Mouse (Mus musculus) neural tube, embryonic 12.5 days (tissue): ENCODE measurements around the gene H2-Ob. TPM values are rescaled to one million over a fixed set of nuclear protein-coding genes. Genes with fewer than 3 reads are reported as not detected.

Source experiments
- ATAC-seq: fragments of 200-750 bp; cut with Nextera tagmentation; 2 replicates; pipeline ENCODE4 v1.8.0; 2017; ENCODE audit warnings: low read depth, mild to moderate bottlenecking, moderate TSS enrichment, moderate library complexity; ENCODE audit not compliant: low FRiP score
- H3K27ac ChIP-seq: fragments of 300-500 bp; sonication (generic); 2 replicates; pipeline ENCODE4 v1.5.1; 2016
- H3K27me3 ChIP-seq: fragments of 300-500 bp; sonication (generic); replicated peaks from 2 replicates; pipeline ENCODE4 v1.6.1; 2016; ENCODE audit warnings: mild to moderate bottlenecking
- H3K36me3 ChIP-seq: fragments of 300-500 bp; sonication (generic); 2 replicates; pipeline ENCODE4 v1.6.1; 2016; ENCODE audit warnings: mild to moderate bottlenecking
- H3K4me1 ChIP-seq: fragments of 300-500 bp; sonication (generic); 2 replicates; pipeline ENCODE4 v1.6.1; 2016
- H3K4me2 ChIP-seq: fragments of 300-500 bp; sonication (generic); replicated peaks from 2 replicates; pipeline ENCODE4 v1.6.1; 2016; ENCODE audit warnings: mild to moderate bottlenecking
- H3K4me3 ChIP-seq: fragments of 300-500 bp; sonication (generic); 2 replicates; pipeline ENCODE4 v1.5.1; 2016
- H3K9ac ChIP-seq: fragments of 300-500 bp; sonication (generic); 2 replicates; pipeline ENCODE4 v1.6.1; 2016; ENCODE audit warnings: mild to moderate bottlenecking
- H3K9me3 ChIP-seq: fragments of 300-500 bp; sonication (generic); 2 replicates; pipeline ENCODE4 v1.6.1; 2016; ENCODE audit warnings: mild to moderate bottlenecking
- WGBS: fragments of 180-500 bp; shearing (Covaris S2); methylation state at CpG from one replicate; pipeline ENCODE4 v1.1.7; 2016; 5-methylcytosine and 5-hydroxymethylcytosine counted together
- polyA plus RNA-seq: library from polyadenylated mRNA; unstranded; fragments of >200 nt; fragmentation: Nextera tagmentation; extraction: Ambion mirVana; gene quantifications from 2 replicates; pipeline ENCODE4 v1.2.1, GENCODE M21; 2016

Gene H2-Ob
- polyA plus RNA-seq, 1 experiment from 2014 or later = not detected

DNA sequence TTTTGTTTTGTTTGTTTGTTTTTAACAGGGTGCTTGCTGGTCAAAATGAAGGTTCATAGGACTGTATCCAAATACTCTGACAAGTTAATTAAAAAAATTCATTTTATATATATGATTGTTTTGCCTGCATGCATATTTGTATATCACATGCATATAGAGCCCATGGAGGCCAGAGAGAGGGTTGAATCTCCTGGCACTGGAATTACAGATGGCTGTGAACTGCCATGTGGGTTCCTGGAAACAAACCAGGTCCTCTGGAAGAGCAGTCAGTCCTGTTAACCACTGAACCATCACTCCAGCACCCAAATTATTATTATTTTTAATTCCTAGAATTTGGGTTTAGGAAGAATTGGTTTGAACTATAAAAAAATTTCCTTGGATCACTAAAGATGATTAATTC is 56.6 kb downstream of the H2-Ob start:
- H3K9me3 ChIP-seq = no peaks in the 10 kb centered on the region
- no peak overlapping the region for H3K4me3 ChIP-seq
- no peak overlapping the region for H3K4me2 ChIP-seq
- no peaks in the 10 kb centered on the region for H3K27me3 ChIP-seq
- H3K36me3 ChIP-seq = no peaks in the 10 kb centered on the region
- no peak overlapping the region for H3K9ac ChIP-seq
- no peaks in the 10 kb centered on the region; the same call in 1 of the 2 replicates for H3K4me1 ChIP-seq
- H3K27ac ChIP-seq = no peak overlapping the region
- ATAC-seq = no peak

DNA sequence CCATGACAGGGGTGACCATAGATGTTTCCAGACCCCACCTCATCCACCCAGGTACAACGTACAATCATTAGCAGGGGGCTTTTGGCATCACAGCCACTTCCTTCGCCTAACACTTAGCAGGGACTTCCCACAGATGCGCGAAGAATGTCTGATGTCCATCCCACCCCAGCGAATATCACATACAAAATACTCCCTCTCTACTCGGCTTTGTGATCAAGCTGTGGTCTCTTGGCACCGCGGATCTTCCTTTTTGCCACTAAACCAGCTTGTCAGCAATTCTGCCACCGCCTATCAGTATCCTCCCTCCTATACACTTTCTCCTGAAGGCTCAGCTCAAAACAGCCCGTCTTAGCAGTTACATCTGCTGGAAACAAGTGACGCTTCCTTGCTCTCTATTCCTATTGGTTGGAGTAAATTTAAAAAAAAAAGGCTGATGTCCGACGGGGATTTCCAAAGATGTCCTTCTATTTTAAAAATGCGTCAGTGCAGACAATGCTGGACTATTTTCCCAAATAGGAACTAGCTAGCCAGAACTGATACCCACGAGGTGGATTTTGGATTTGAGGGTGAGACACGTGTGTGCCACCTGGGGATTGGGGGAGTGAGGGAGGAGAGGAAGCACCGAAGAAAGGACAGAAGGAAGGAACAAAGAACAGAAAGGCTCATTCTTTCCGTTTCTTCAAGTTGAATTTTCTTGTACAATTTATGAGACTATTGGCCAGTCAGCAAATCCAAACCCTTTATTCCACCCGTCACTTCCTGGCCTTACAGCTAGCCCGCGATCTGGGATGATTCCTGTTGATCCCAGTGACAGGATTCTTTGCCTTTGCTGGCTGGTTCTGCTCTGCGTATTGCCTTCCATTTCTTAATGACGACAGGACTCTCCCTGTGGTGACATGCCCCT is 57.4 kb downstream of the H2-Ob start:
- Histone ChIP-seq H3K9ac (peak overlapping the region; percentile 26; the same call in 1 of the 2 replicates), H3K4me1 (no peaks in the 10 kb centered on the region; the same call in 1 of the 2 replicates), H3K4me2 (peak overlapping the region; percentile 57), H3K36me3 (no peaks in the 10 kb centered on the region), H3K4me3 (peak overlapping the region; percentile 18; the same call in 1 of the 2 replicates), H3K9me3 (no peaks in the 10 kb centered on the region), H3K27ac (no peak overlapping the region), H3K27me3 (no peaks in the 10 kb centered on the region)
- WGBS = 22% methylated on average over 23 of the region's 23 CpGs
- peak; percentile 77; the same call in 1 of the 2 replicates for ATAC-seq

DNA sequence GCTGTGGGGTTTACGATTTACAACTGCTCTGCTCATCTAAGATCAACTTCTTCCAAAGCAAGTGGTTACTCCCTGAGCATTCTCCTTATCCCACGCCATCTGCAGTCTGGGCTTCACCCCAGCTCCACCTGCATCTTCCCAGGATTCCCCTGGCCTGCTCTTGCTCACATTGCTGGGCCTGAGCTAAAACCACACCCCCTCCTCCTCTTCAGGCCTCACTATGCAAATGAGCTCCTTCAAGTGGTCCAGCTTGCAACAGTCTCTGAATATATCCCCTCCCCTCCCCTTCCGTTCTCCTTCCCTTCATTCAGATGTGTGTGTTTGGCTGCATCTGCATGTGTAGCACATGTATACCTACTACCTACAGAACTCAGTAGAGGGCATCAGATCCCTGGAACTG is 60.7 kb downstream of the H2-Ob start:
- Histone ChIP-seq H3K36me3 (no peaks in the 10 kb centered on the region), H3K9me3 (no peaks in the 10 kb centered on the region), H3K27me3 (no peaks in the 10 kb centered on the region), H3K4me1 (no peaks in the 10 kb centered on the region; the same call in 1 of the 2 replicates), H3K4me2 (no peak overlapping the region), H3K4me3 (no peak overlapping the region), H3K9ac (no peak overlapping the region), H3K27ac (no peak overlapping the region)
- WGBS = 68% methylated on average over 3 of the region's 3 CpGs
- ATAC-seq = no peak

DNA sequence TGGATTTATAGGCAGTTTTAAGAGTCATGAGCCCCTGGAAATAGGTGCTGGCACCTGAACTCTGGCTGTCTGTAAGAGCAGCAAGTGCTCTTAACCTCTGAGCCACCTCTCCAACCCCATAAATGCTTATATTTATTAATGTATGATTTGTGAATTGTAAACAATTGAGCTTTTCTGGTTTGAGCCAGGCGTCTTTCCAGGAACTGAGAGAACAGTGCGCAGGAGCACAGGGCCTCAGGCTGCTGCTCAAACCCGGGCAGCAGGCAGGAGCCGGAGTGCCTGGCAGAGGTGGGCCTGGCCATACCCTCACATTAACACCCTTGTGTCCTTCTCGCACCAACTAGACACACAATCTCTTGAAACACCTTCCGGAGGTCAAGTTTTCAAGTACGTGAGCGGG is 61.4 kb downstream of the H2-Ob start:
- H3K4me1 ChIP-seq = no peaks in the 10 kb centered on the region; the same call in 1 of the 2 replicates
- no peak overlapping the region for H3K4me2 ChIP-seq
- no peaks in the 10 kb centered on the region for H3K27me3 ChIP-seq
- no peaks in the 10 kb centered on the region for H3K36me3 ChIP-seq
- no peak overlapping the region for H3K27ac ChIP-seq
- no peaks in the 10 kb centered on the region for H3K9me3 ChIP-seq
- ATAC-seq = no peak
- WGBS = 89% methylated on average over 8 of the region's 8 CpGs
- no peak overlapping the region for H3K9ac ChIP-seq
- no peak overlapping the region for H3K4me3 ChIP-seq

DNA sequence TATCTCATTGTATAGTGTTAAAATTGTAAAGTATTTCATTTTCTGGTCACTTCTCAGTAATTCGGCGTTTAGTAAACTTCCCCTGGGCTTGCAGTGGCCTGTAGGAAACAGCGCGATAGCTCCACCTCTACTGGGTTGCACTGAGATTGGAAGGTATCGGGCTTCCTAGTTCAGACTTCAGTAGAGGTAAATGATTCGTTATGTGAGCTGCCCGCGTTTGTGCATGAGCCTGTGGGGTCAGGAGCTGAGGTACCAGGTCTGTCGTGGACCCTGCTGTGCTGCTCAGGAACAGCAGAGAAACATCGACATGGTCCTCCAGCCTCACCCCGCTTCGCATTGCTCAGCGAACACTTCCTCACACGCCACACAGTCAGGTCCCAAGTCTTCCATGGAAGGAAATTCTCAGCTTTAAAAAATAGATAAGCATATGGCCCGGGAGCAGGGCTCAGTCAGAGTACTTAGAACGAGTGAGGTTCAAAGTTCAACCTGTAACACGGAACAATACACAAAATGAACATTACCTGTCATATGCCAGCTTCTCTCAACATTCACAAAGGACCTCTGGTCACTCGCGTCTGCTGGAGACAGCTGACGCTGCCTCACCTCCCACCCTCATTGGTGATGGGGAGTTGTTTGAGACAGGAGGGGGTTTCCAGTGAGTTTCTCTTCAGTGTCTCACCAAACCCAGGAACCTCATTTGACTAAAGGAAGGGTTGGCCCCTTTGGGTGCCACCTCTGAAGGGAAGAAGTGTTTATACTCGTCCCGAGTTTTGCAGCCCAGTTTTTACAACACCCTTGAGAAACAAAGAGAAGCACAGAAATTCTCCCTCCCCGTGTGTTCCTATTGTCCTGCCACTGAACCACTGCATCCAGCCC is 62.2 kb downstream of the H2-Ob start:
- Histone ChIP-seq H3K4me1 (no peaks in the 10 kb centered on the region; the same call in 1 of the 2 replicates), H3K4me2 (no peak overlapping the region), H3K27ac (no peak overlapping the region), H3K36me3 (no peaks in the 10 kb centered on the region), H3K4me3 (no peak overlapping the region), H3K27me3 (no peaks in the 10 kb centered on the region), H3K9ac (no peak overlapping the region), H3K9me3 (no peaks in the 10 kb centered on the region)
- 70% methylated on average over 23 of the region's 23 CpGs for WGBS
- ATAC-seq = no peak

DNA sequence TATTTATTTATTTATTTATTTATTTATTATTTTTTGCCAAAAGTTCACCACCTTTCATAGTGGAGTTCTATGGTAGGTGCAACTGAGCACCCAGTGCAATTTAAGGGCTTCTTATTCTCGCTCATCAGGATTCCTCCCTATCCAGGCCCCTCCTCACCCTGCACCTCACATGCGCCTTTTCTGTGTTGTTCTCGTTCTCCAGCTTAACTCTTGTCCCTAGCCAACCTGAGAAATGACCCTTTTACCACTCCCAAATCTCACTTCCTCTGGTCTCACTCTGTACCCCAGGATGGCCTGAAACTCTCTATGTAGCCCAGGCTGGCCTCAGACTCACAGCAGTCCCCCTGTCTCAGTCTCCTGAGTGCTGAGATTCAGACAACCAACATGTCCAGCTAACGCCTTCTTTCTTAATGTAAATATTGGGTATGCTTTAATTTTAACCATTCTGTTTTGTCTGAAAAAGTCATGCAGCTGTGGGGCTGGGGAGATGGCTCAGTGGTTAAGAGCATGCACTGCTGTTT is 63.0 kb downstream of the H2-Ob start:
- Histone ChIP-seq H3K36me3 (no peaks in the 10 kb centered on the region), H3K4me1 (no peaks in the 10 kb centered on the region), H3K9me3 (no peaks in the 10 kb centered on the region), H3K4me2 (no peak overlapping the region), H3K27ac (no peak overlapping the region), H3K4me3 (no peak overlapping the region), H3K27me3 (no peaks in the 10 kb centered on the region), H3K9ac (no peak overlapping the region)
- no peak for ATAC-seq
- 73% methylated on average over 4 of the region's 4 CpGs for WGBS

DNA sequence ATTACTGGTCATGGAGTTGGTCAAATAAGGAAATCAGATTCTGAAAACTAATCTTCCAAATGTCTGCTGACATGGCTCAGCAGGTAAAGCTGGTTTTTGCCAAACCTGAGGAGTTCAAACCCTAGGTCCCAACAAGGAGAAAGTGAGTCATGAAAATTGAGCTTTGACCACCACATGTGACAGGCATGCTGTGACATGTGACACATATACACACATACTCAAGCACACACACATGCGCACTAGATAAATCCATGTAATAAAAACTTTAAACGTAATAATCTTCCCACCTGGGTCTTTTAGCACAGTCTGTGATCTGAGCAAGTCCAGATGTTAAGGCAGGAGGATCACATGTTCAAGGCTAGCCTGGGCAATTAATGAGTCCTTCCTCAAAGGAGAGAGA is 65.1 kb downstream of the H2-Ob start:
- no peaks in the 10 kb centered on the region for H3K9me3 ChIP-seq
- WGBS = 90% methylated on average over 2 of the region's 2 CpGs
- no peak for ATAC-seq

More for the DNA sequence above, 65.1 kb downstream of the H2-Ob start:
- Histone ChIP-seq H3K9ac (no peak overlapping the region), H3K27me3 (0 out of 2 replicates have a peak, but pooled peaks cover 4% of the 10 kb centered on the region), H3K27ac (no peak overlapping the region), H3K36me3 (no peaks in the 10 kb centered on the region), H3K4me2 (no peak overlapping the region), H3K4me3 (no peak overlapping the region), H3K4me1 (no peaks in the 10 kb centered on the region)

Other genes with a start within 250 kb of the H2-Ob start
- gene H2-K1, start 238.6 kb upstream of the H2-Ob start, polyA plus RNA-seq = 15.2 and 16.8 TPM in 2 replicates
- gene Ring1, start 214.2 kb upstream of the H2-Ob start, polyA plus RNA-seq = 25.9 and 30.7 TPM in 2 replicates
- gene H2-Ke6, start 210.8 kb upstream of the H2-Ob start, polyA plus RNA-seq = 61.3 and 70.6 TPM in 2 replicates
- gene Slc39a7, start 207.2 kb upstream of the H2-Ob start, polyA plus RNA-seq = 172 and 173 TPM in 2 replicates
- 65.2 and 69.1 TPM in 2 replicates for gene Rxrb, start 207.1 kb upstream of the H2-Ob start, polyA plus RNA-seq
- 5.7 and 6.3 TPM in 2 replicates for gene Col11a2, start 199.5 kb upstream of the H2-Ob start, polyA plus RNA-seq
- 0.44 and 0.50 TPM in 2 replicates for gene H2-Oa, start 146.6 kb upstream of the H2-Ob start, polyA plus RNA-seq
- 12.3 and 15.0 TPM in 2 replicates for gene H2-DMa, start 119.4 kb upstream of the H2-Ob start, polyA plus RNA-seq
- gene Brd2, start 116.3 kb upstream of the H2-Ob start, polyA plus RNA-seq = 135 and 141 TPM in 2 replicates
- 0.17 and 0.23 TPM in 2 replicates for gene H2-DMb2, start 95.6 kb upstream of the H2-Ob start, polyA plus RNA-seq
- 0.23 and 0.47 TPM in 2 replicates for gene H2-DMb1, start 85.8 kb upstream of the H2-Ob start, polyA plus RNA-seq
- gene Tap1, start 51.4 kb upstream of the H2-Ob start, polyA plus RNA-seq = 1.3 and 1.9 TPM in 2 replicates
- 0.57 and 1.0 TPM in 2 replicates for gene Psmb9, start 51.1 kb upstream of the H2-Ob start, polyA plus RNA-seq
- gene Psmb8, start 41.2 kb upstream of the H2-Ob start, polyA plus RNA-seq = 2.3 and 2.4 TPM in 2 replicates
- gene Tap2, start 35.4 kb upstream of the H2-Ob start, polyA plus RNA-seq = 0.89 and 1.7 TPM in 2 replicates
- 1.6 and 2.2 TPM in 2 replicates for gene H2-Ab1, start 18.8 kb downstream of the H2-Ob start, polyA plus RNA-seq
- 0.16 TPM in 1 of 2 replicates, not detected in the other for gene H2-Aa, start 48.9 kb downstream of the H2-Ob start, polyA plus RNA-seq
- gene H2-Eb1, start 67.0 kb downstream of the H2-Ob start, polyA plus RNA-seq = 1.8 and 2.3 TPM in 2 replicates
- gene H2-Eb2, start 86.8 kb downstream of the H2-Ob start, polyA plus RNA-seq = 0.20 TPM in 1 of 2 replicates, not detected in the other
- gene Btnl2, start 115.9 kb downstream of the H2-Ob start, polyA plus RNA-seq = not detected in 2 replicates
- not detected in 2 replicates for gene Btnl1, start 138.2 kb downstream of the H2-Ob start, polyA plus RNA-seq
- gene BC051142, start 159.9 kb downstream of the H2-Ob start, polyA plus RNA-seq = 1.4 and 1.6 TPM in 2 replicates
- gene Btnl4, start 238.4 kb downstream of the H2-Ob start, polyA plus RNA-seq = not detected in 2 replicates